Mouse (Mus musculus): Measurements from ENCODE around the gene Kcnj15.

DNA sequence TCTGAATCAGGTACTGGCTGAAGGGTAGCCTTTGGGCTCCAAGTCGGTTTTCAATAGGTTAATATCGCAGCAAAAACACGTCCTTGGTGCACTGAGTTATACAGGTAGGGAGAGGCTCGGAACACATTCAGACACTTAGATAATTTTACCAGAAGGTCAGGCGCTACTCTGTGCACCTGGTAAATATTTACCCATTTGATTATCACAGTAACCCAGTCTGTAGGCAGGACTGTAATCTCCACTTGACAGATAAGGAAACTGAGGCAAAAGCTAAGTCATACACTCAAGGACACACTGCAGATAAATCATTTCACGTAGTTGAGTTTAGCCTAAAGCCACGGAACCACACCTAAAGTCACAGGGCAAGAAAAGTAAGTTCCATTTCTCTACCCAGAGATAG is 49.1 kb upstream of the Kcnj15 start:
- no peak for TF ChIP-seq GATA1 (IDR thresholded peaks at IDR 0.05; ENCODE audit: borderline replicate concordance, low read length)
- no peak for TF ChIP-seq FLI1 (IDR thresholded peaks at IDR 0.05; ENCODE audit: low read length)
